ENCODE assay signal across 9 mouse cellular contexts in the genomic region with DNA sequence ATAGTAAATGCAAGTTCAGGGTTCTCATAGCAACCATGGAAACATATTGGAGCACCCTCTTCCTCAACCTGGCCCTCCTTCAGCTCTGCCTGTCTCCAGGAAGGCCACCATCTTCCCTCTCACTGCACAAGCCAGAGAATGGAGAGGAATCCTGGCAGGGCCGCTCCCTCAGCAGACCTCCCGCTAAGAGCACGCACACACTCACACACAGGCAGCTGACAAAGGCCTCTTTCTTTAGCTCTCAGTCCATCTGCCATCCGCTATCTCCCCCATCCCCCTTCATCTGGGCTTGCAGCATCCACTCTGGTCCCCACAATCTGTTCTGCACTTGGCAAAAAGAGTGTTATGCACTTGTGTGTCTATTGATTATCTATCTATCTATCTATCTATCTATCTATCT. TPM values are rescaled to one million over a fixed set of nuclear protein-coding genes. Genes with fewer than 3 reads are reported as not detected.
DNase-seq lines count a peak whose midpoint lies in the region; ATAC-seq and TF ChIP-seq lines count a peak whose summit lies in the region.
"Had no signal": no experiment of that assay in that cellular context is flagged by ENCODE, and none has a peak within 500 bp of the region (broad histone marks: within the 10 kb centered on the region; RNA-seq: fewer than 3 reads in every experiment).

No protein-coding gene starts in this region.

- peak overlapping the region; percentile 50 for H3K27ac ChIP-seq in forebrain, postnatal 0 days (ENCODE audit: low read depth, low read length)
- H3K27ac ChIP-seq in neural tube, embryonic 14.5 days (ENCODE audit: low read depth, low read length): 0 out of 2 replicates have a peak overlapping the region, but pooled peaks have one; percentile 12
- H3K27ac ChIP-seq in gastrocnemius, adult 2 months: no peak overlapping the region

- no peaks in the 10 kb centered on the region for H3K9me3 ChIP-seq in forebrain, postnatal 0 days (ENCODE audit: low read length)
- H3K9me3 ChIP-seq in neural tube, embryonic 14.5 days (ENCODE audit: control insufficient read depth, low read length): no peaks in the 10 kb centered on the region

- H3K9ac ChIP-seq in forebrain, postnatal 0 days: no peak overlapping the region
- no peak overlapping the region for H3K9ac ChIP-seq in neural tube, embryonic 14.5 days (replicated peaks; ENCODE audit: low read depth, low read length)

- DNase-seq in cerebellum, adult 18-20 months: peak; percentile 80 to 83
- peak; percentile 78 for DNase-seq in forebrain, postnatal 0 days
- peak; percentile 74 to 79 for DNase-seq in layer of hippocampus, postnatal 36 days
- DNase-seq in heart, postnatal 10 days: no peak
- DNase-seq in gastrocnemius, adult 2 months: no peak
- no peak for DNase-seq in yolk sac, embryonic 10.5 days (ENCODE audit: low spot score)

- no peak for TF ChIP-seq CTCF in forebrain, postnatal 0 days (IDR thresholded peaks at IDR 0.05; ENCODE audit: low read depth)
- no peak for TF ChIP-seq CTCF in gastrocnemius, adult 2 months (IDR thresholded peaks at IDR 0.05)

- H3K4me1 ChIP-seq in forebrain, postnatal 0 days (ENCODE audit: insufficient read depth): peaks cover 8% of the 10 kb centered on the region; the same call in 1 of the 2 replicates
- no peaks in the 10 kb centered on the region for H3K4me1 ChIP-seq in neural tube, embryonic 14.5 days (ENCODE audit: control insufficient read depth, insufficient read depth, low read length)

- H3K27me3 ChIP-seq in forebrain, postnatal 0 days (ENCODE audit: insufficient read depth, low read length): no peaks in the 10 kb centered on the region
- no peaks in the 10 kb centered on the region for H3K27me3 ChIP-seq in neural tube, embryonic 14.5 days (ENCODE audit: control insufficient read depth, insufficient read depth, low read length)

- H3K4me2 ChIP-seq in forebrain, postnatal 0 days (ENCODE audit: low read depth): no peak overlapping the region
- no peak overlapping the region for H3K4me2 ChIP-seq in neural tube, embryonic 14.5 days (ENCODE audit: low read depth, low read length)

- intact Hi-C loops in heart, postnatal 10 days (cut with DNase I): no loop called here
- intact Hi-C loops in gastrocnemius, adult 2 months (cut with DNase I): no loop called here

- ATAC-seq in forebrain, postnatal 0 days: peak; percentile 92
- peak; percentile 77; the same call in 1 of the 2 replicates for ATAC-seq in neural tube, embryonic 14.5 days (ENCODE audit: low read depth)
- ATAC-seq in megakaryocyte-erythroid progenitor cell, adult 5-6 weeks (replicated peaks; ENCODE audit: low FRiP score, low TSS enrichment, poor library complexity, severe bottlenecking): no peak

- 22% methylated on average over 4 of the region's 4 CpGs for whole genome bisulfite sequencing in forebrain, postnatal 0 days
- WGBS in neural tube, embryonic 14.5 days: 27% methylated on average over 4 of the region's 4 CpGs

- H3K4me3 ChIP-seq in forebrain, postnatal 0 days (ENCODE audit: low read depth, low read length): no peak overlapping the region
- no peak overlapping the region for H3K4me3 ChIP-seq in neural tube, embryonic 14.5 days (ENCODE audit: low read depth, low read length)
- H3K4me3 ChIP-seq in gastrocnemius, adult 2 months: no peak overlapping the region

- no peaks in the 10 kb centered on the region for H3K36me3 ChIP-seq in forebrain, postnatal 0 days (ENCODE audit: insufficient read depth)
- H3K36me3 ChIP-seq in neural tube, embryonic 14.5 days (ENCODE audit: control insufficient read depth, insufficient read depth, low read length): no peaks in the 10 kb centered on the region

RNA-seq across cellular contexts. Expression of a gene that starts 50.1 kb away (rescaled TPM):
- total RNA-seq in forebrain, postnatal 0 days (2014; rRNA removed): 332 and 333 TPM in 2 replicates
- 164 and 227 TPM in 2 replicates for polyA plus RNA-seq in forebrain, postnatal 0 days (2015; fragmentation: Nextera tagmentation; extraction: Ambion mirVana)
- 100 to 1,000 TPM; 258 to 259 TPM for total RNA-seq in layer of hippocampus, postnatal 36 days (2021)
- 166 and 171 TPM in 2 replicates for polyA plus RNA-seq in neural tube, embryonic 14.5 days (2014; fragmentation: Nextera tagmentation; extraction: Ambion mirVana)
- total RNA-seq in heart, postnatal 10 days (2021): under 1 TPM; 0.45 to 0.67 TPM
- under 1 TPM in 1 of 2 experiments, not detected in 1; 0.22 TPM for total RNA-seq in gastrocnemius, adult 2 months (2021)
- not detected in 2 replicates for total RNA-seq in megakaryocyte-erythroid progenitor cell, adult 5-6 weeks (2014; fragmentation: Nextera tagmentation)
- total RNA-seq in megakaryocyte-erythroid progenitor cell, adult 5-6 weeks (2017): not detected in 2 replicates
- total RNA-seq: common myeloid progenitor, adult 5-6 weeks had no signal

RNA-seq across cellular contexts. Expression of a gene that starts 59.0 kb away (rescaled TPM):
- total RNA-seq in forebrain, postnatal 0 days (2014; rRNA removed): 12.4 and 13.7 TPM in 2 replicates
- 38.4 and 41.6 TPM in 2 replicates for polyA plus RNA-seq in forebrain, postnatal 0 days (2015; fragmentation: Nextera tagmentation; extraction: Ambion mirVana)
- total RNA-seq in layer of hippocampus, postnatal 36 days (2021): 10 to 100 TPM; 45.1 to 51.9 TPM
- polyA plus RNA-seq in neural tube, embryonic 14.5 days (2014; fragmentation: Nextera tagmentation; extraction: Ambion mirVana): 40.8 and 44.8 TPM in 2 replicates
- 100 to 1,000 TPM; 132 TPM for total RNA-seq in heart, postnatal 10 days (2021)
- 100 to 1,000 TPM in 1 of 2 experiments, 10 to 100 TPM in 1; 85.7 to 133 TPM for total RNA-seq in gastrocnemius, adult 2 months (2021)
- total RNA-seq in megakaryocyte-erythroid progenitor cell, adult 5-6 weeks (2014; fragmentation: Nextera tagmentation): 45.6 and 49.8 TPM in 2 replicates
- total RNA-seq in megakaryocyte-erythroid progenitor cell, adult 5-6 weeks (2017): 80.3 and 112 TPM in 2 replicates

RNA-seq across cellular contexts. Expression of a gene that starts 59.4 kb away (rescaled TPM):
- 17.3 and 18.9 TPM in 2 replicates for total RNA-seq in forebrain, postnatal 0 days (2014; rRNA removed)
- 20.0 and 21.5 TPM in 2 replicates for polyA plus RNA-seq in forebrain, postnatal 0 days (2015; fragmentation: Nextera tagmentation; extraction: Ambion mirVana)
- total RNA-seq in layer of hippocampus, postnatal 36 days (2021): 10 to 100 TPM; 23.9 TPM
- polyA plus RNA-seq in neural tube, embryonic 14.5 days (2014; fragmentation: Nextera tagmentation; extraction: Ambion mirVana): 22.9 and 29.3 TPM in 2 replicates
- 10 to 100 TPM; 14.1 to 14.9 TPM for total RNA-seq in heart, postnatal 10 days (2021)
- 10 to 100 TPM; 18.3 to 18.8 TPM for total RNA-seq in gastrocnemius, adult 2 months (2021)
- total RNA-seq in megakaryocyte-erythroid progenitor cell, adult 5-6 weeks (2014; fragmentation: Nextera tagmentation): 62.4 and 71.1 TPM in 2 replicates
- total RNA-seq in megakaryocyte-erythroid progenitor cell, adult 5-6 weeks (2017): 180 and 206 TPM in 2 replicates

Comparison
In these comparisons a context has a peak if more than half of its experiments do, and no peak if none do; other contexts are left out.
1. DNase-seq: peak in cerebellum, adult 18-20 months (2 of 2), forebrain, postnatal 0 days (single experiment) and layer of hippocampus, postnatal 36 days (2 of 2); none in heart, postnatal 10 days (0 of 2), gastrocnemius, adult 2 months (single experiment) and yolk sac, embryonic 10.5 days (single experiment).
2. RNA of a gene that starts 50.1 kb away (total RNA-seq): 332 to 333 TPM in forebrain, postnatal 0 days and 258 to 259 TPM in layer of hippocampus, postnatal 36 days; 0.45 to 0.67 TPM in heart, postnatal 10 days, 0.22 TPM in gastrocnemius, adult 2 months and not detected in megakaryocyte-erythroid progenitor cell, adult 5-6 weeks; every median in the first group is over 100 times any median in the second.